Mouse (Mus musculus): ENCODE results near the gene Tceal1. TPM values are rescaled to one million over a fixed set of nuclear protein-coding genes. Genes with fewer than 3 reads are reported as not detected.

The Tceal1 gene
- polyA plus RNA-seq, 1 experiment: not detected

- no peak for TF ChIP-seq GATA1 (IDR thresholded peaks at IDR 0.05; ENCODE audit: low read length)
Measured at GRCm38 (mm10) chrX:136744663-136745062, 36.9 kb downstream of the Tceal1 start.

GRCm38 (mm10) chrX:136749329-136749728 is 41.5 kb downstream of the Tceal1 start:
- TF ChIP-seq GATA1 (IDR thresholded peaks at IDR 0.05; ENCODE audit: low read length): no peak

- TF ChIP-seq GATA1 (IDR thresholded peaks at IDR 0.05; ENCODE audit: low read length): no peak
Measured at GRCm38 (mm10) chrX:136755464-136755863, 47.7 kb downstream of the Tceal1 start.

Other genes starting within 250 kb of the Tceal1 start
- gene Kir3dl1, start 190.0 kb upstream of the Tceal1 start, polyA plus RNA-seq (2012): not detected in 2 replicates
- not detected in 2 replicates for gene Kir3dl2, start 163.9 kb upstream of the Tceal1 start, polyA plus RNA-seq (2012)
- gene Tceal3, start 117.1 kb upstream of the Tceal1 start, polyA plus RNA-seq (2012): not detected in 2 replicates
- gene Morf4l2, start 35.7 kb downstream of the Tceal1 start, polyA plus RNA-seq (2012): 480 and 619 TPM in 2 replicates
- gene Glra4, start 72.2 kb downstream of the Tceal1 start, polyA plus RNA-seq (2012): not detected in 2 replicates
- gene Plp1, start 114.7 kb downstream of the Tceal1 start, polyA plus RNA-seq (2012): 0.11 and 0.13 TPM in 2 replicates
- gene Rab9b, start 160.8 kb downstream of the Tceal1 start, polyA plus RNA-seq (2012): not detected in 2 replicates
- gene H2bfm, start 219.3 kb downstream of the Tceal1 start, polyA plus RNA-seq (2012): not detected in 2 replicates